Mouse (Mus musculus): Measurements from ENCODE around the gene Gm20388. TPM values are rescaled to one million over a fixed set of nuclear protein-coding genes. Genes with fewer than 3 reads are reported as not detected.

Gm20388 gene
- total RNA-seq, 2 experiments from 2014 or later, result 5.8 TPM; not detected in 1

- no peak for DNase-seq
These were observed 3027.5 kb downstream of the Gm20388 start for GRCm38 (mm10) chr8:122938170-122938569.

- no peak for DNase-seq
These were observed 3027.9 kb downstream of the Gm20388 start for GRCm38 (mm10) chr8:122938591-122938990.

- no peak for DNase-seq
These were observed 3032.4 kb downstream of the Gm20388 start for GRCm38 (mm10) chr8:122942803-122943713.

GRCm38 (mm10) chr8:122945775-122946174 lies 3035.1 kb downstream of the Gm20388 start:
- DNase-seq, result no peak

GRCm38 (mm10) chr8:122949701-122950100 lies 3039.1 kb downstream of the Gm20388 start:
- no peak for DNase-seq

GRCm38 (mm10) chr8:122951456-122951855 lies 3040.8 kb downstream of the Gm20388 start:
- no peak for DNase-seq

- no peak for DNase-seq
These were observed 3042.4 kb downstream of the Gm20388 start for GRCm38 (mm10) chr8:122953028-122953427.

GRCm38 (mm10) chr8:122954090-122954799 lies 3043.6 kb downstream of the Gm20388 start:
- no peak for DNase-seq

- no peak for DNase-seq
These were observed 3044.6 kb downstream of the Gm20388 start for GRCm38 (mm10) chr8:122955195-122955594.

- no peak for DNase-seq
These were observed 3045.4 kb downstream of the Gm20388 start for GRCm38 (mm10) chr8:122955997-122956396.

- no peak for DNase-seq
These were observed 3049.7 kb downstream of the Gm20388 start for GRCm38 (mm10) chr8:122960323-122960722.

GRCm38 (mm10) chr8:122960932-122961331 lies 3050.3 kb downstream of the Gm20388 start:
- no peak for DNase-seq

GRCm38 (mm10) chr8:122961458-122961857 lies 3050.8 kb downstream of the Gm20388 start:
- DNase-seq, result no peak

GRCm38 (mm10) chr8:122962046-122962445 lies 3051.4 kb downstream of the Gm20388 start:
- DNase-seq, result no peak

GRCm38 (mm10) chr8:122966638-122967037 lies 3056.0 kb downstream of the Gm20388 start:
- DNase-seq, result no peak

GRCm38 (mm10) chr8:122968145-122968544 lies 3057.5 kb downstream of the Gm20388 start:
- no peak for DNase-seq

- no peak for DNase-seq
These were observed 3059.5 kb downstream of the Gm20388 start for GRCm38 (mm10) chr8:122969964-122970620.

- DNase-seq, result no peak
These were observed 3065.4 kb downstream of the Gm20388 start for GRCm38 (mm10) chr8:122976046-122976445.

GRCm38 (mm10) chr8:122979424-122979823 lies 3068.8 kb downstream of the Gm20388 start:
- no peak for DNase-seq

- DNase-seq, result no peak
These were observed 3069.3 kb downstream of the Gm20388 start for GRCm38 (mm10) chr8:122979865-122980509.

- DNase-seq, result no peak
These were observed 3071.0 kb downstream of the Gm20388 start for GRCm38 (mm10) chr8:122981646-122982045.

GRCm38 (mm10) chr8:122983178-122983942 lies 3072.7 kb downstream of the Gm20388 start:
- DNase-seq, result no peak

All from heart, postnatal 4 days (tissue).